ENCODE assay signal across 18 mouse cellular contexts in genomic region chr12:8287970-8288369, GRCm38 (mm10). TPM values are rescaled to one million over a fixed set of nuclear protein-coding genes. Genes with fewer than 3 reads are reported as not detected.
DNase-seq lines count a peak whose midpoint lies in the region; ATAC-seq lines count a peak whose summit lies in the region.
"Had no signal": no experiment of that assay in that cellular context is flagged by ENCODE, and none has a peak within 500 bp of the region (broad histone marks: within the 10 kb centered on the region; RNA-seq: fewer than 3 reads in every experiment).

No protein-coding gene starts in this region.

- H3K9ac ChIP-seq in kidney, embryonic 14.5 days (ENCODE audit: low read depth, low read length): no peak overlapping the region
- H3K9ac ChIP-seq in kidney, embryonic 15.5 days: no peak overlapping the region
- H3K9ac ChIP-seq: embryonic facial prominence, embryonic 13.5 days; forebrain, embryonic 13.5 days; hindbrain, embryonic 15.5 days; limb, embryonic 15.5 days had no signal

- WGBS in kidney, embryonic 14.5 days: 60% methylated on average over 3 of the region's 3 CpGs
- WGBS in kidney, embryonic 15.5 days: 67% methylated on average over 3 of the region's 3 CpGs

- DNase-seq in thymus, postnatal 0 days (ENCODE audit: low spot score): peak; percentile 17
- no peak for DNase-seq in thymus, postnatal 36 days
- DNase-seq in ES-CJ7 (ENCODE audit: low read depth, low spot score): peak; percentile 58
- DNase-seq: adrenal gland, postnatal 10 days; cerebellum, postnatal 36 days had no signal

- H3K4me2 ChIP-seq in kidney, embryonic 14.5 days (replicated peaks; ENCODE audit: low read depth, low read length): no peak overlapping the region
- H3K4me2 ChIP-seq in kidney, embryonic 15.5 days: no peak overlapping the region
- H3K4me2 ChIP-seq: embryonic facial prominence, embryonic 13.5 days; forebrain, embryonic 13.5 days; hindbrain, embryonic 15.5 days; limb, embryonic 15.5 days had no signal

- 0 out of 2 replicates have a peak, but pooled peaks have one; percentile 43 for ATAC-seq in kidney, embryonic 14.5 days (ENCODE audit: low FRiP score, low TSS enrichment)
- ATAC-seq in kidney, embryonic 15.5 days (replicated peaks; ENCODE audit: low FRiP score): no peak
- peak; percentile 64 for ATAC-seq in megakaryocyte progenitor cell, adult 5-6 weeks (replicated peaks; ENCODE audit: poor library complexity)
- ATAC-seq in erythroblast, adult 5-6 weeks (replicated peaks; ENCODE audit: low FRiP score, poor library complexity, severe bottlenecking): no peak
- ATAC-seq: forebrain, embryonic 13.5 days; Patski had no signal

- no peaks in the 10 kb centered on the region for H3K36me3 ChIP-seq in kidney, embryonic 14.5 days (ENCODE audit: control insufficient read depth, insufficient read depth, low read length)
- H3K36me3 ChIP-seq in kidney, embryonic 15.5 days: peaks cover 10% of the 10 kb centered on the region; the same call in 1 of the 2 replicates
- H3K36me3 ChIP-seq: hindbrain, embryonic 15.5 days had no signal

- no peak overlapping the region for H3K4me3 ChIP-seq in kidney, embryonic 14.5 days (ENCODE audit: low read length)
- H3K4me3 ChIP-seq in kidney, embryonic 15.5 days (replicated peaks): no peak overlapping the region
- H3K4me3 ChIP-seq: embryonic facial prominence, embryonic 13.5 days; forebrain, embryonic 13.5 days; hindbrain, embryonic 15.5 days; limb, embryonic 15.5 days; myocyte had no signal

- H3K9me3 ChIP-seq in kidney, embryonic 14.5 days (ENCODE audit: control insufficient read depth, low read length): no peaks in the 10 kb centered on the region
- no peaks in the 10 kb centered on the region for H3K9me3 ChIP-seq in kidney, embryonic 15.5 days (replicated peaks)
- H3K9me3 ChIP-seq: embryonic facial prominence, embryonic 13.5 days; forebrain, embryonic 13.5 days; hindbrain, embryonic 15.5 days; limb, embryonic 15.5 days had no signal

- H3K4me1 ChIP-seq in kidney, embryonic 14.5 days (ENCODE audit: control insufficient read depth, insufficient read depth, low read length): no peaks in the 10 kb centered on the region
- no peaks in the 10 kb centered on the region for H3K4me1 ChIP-seq in kidney, embryonic 15.5 days
- H3K4me1 ChIP-seq: limb, embryonic 15.5 days had no signal

- H3K27me3 ChIP-seq in kidney, embryonic 14.5 days (ENCODE audit: control insufficient read depth, insufficient read depth, low read length): no peaks in the 10 kb centered on the region
- no peaks in the 10 kb centered on the region for H3K27me3 ChIP-seq in kidney, embryonic 15.5 days
- H3K27me3 ChIP-seq: embryonic facial prominence, embryonic 13.5 days; hindbrain, embryonic 15.5 days; Patski had no signal

- H3K27ac ChIP-seq in kidney, embryonic 14.5 days (ENCODE audit: low read depth, low read length): no peak overlapping the region
- no peak overlapping the region for H3K27ac ChIP-seq in kidney, embryonic 15.5 days
- H3K27ac ChIP-seq: embryonic facial prominence, embryonic 13.5 days; forebrain, embryonic 13.5 days; hindbrain, embryonic 15.5 days; limb, embryonic 15.5 days had no signal

RNA-seq across cellular contexts. Expression of gene Gdf7, which starts 13.8 kb away (rescaled TPM):
- polyA plus RNA-seq in kidney, embryonic 14.5 days (2014; fragmentation: Nextera tagmentation; extraction: Ambion mirVana): 0.99 and 1.3 TPM in 2 replicates
- polyA plus RNA-seq in kidney, embryonic 15.5 days (2015; fragmentation: Nextera tagmentation; extraction: Ambion mirVana): 1.1 and 1.2 TPM in 2 replicates
- polyA plus RNA-seq in thymus, postnatal 0 days (2015; fragmentation: Nextera tagmentation; extraction: Ambion mirVana): 0.09 TPM in 1 of 2 replicates, not detected in the other
- not detected in 2 replicates for total RNA-seq in megakaryocyte progenitor cell, adult 5-6 weeks (2015)
- total RNA-seq in megakaryocyte progenitor cell, adult 5-6 weeks (2017): not detected in 2 replicates
- total RNA-seq in erythroblast, adult 5-6 weeks (2015; ENCODE audit: low replicate concordance): not detected in 2 replicates
- not detected in 2 replicates for total RNA-seq in erythroblast, adult 5-6 weeks (2017; ENCODE audit: low replicate concordance)
- total RNA-seq: gastrocnemius, adult 8-10 months; megakaryocyte-erythroid progenitor cell, adult 5-6 weeks had no signal
- polyA plus RNA-seq: forebrain, embryonic 13.5 days; heart, embryonic 16.5 days; Patski had no signal

RNA-seq across cellular contexts. Expression of gene Hs1bp3, which starts 25.3 kb away (rescaled TPM):
- polyA plus RNA-seq in kidney, embryonic 14.5 days (2014; fragmentation: Nextera tagmentation; extraction: Ambion mirVana): 9.1 and 11.6 TPM in 2 replicates
- 14.2 and 16.5 TPM in 2 replicates for polyA plus RNA-seq in kidney, embryonic 15.5 days (2015; fragmentation: Nextera tagmentation; extraction: Ambion mirVana)
- 4.8 and 6.2 TPM in 2 replicates for polyA plus RNA-seq in thymus, postnatal 0 days (2015; fragmentation: Nextera tagmentation; extraction: Ambion mirVana)
- 5.6 and 8.3 TPM in 2 replicates for total RNA-seq in megakaryocyte progenitor cell, adult 5-6 weeks (2015)
- 4.4 and 7.4 TPM in 2 replicates for total RNA-seq in megakaryocyte progenitor cell, adult 5-6 weeks (2017)
- total RNA-seq in erythroblast, adult 5-6 weeks (2015; ENCODE audit: low replicate concordance): 1.5 TPM in 1 of 2 replicates, not detected in the other
- 1.1 and 1.8 TPM in 2 replicates for total RNA-seq in erythroblast, adult 5-6 weeks (2017; ENCODE audit: low replicate concordance)

Comparison
In these comparisons a context has a peak if more than half of its experiments do, and no peak if none do; other contexts are left out.
1. ATAC-seq: peak in kidney, embryonic 14.5 days (single experiment) and megakaryocyte progenitor cell, adult 5-6 weeks (single experiment); none in kidney, embryonic 15.5 days (single experiment) and erythroblast, adult 5-6 weeks (single experiment).
2. DNase-seq: peak in thymus, postnatal 0 days (single experiment) and ES-CJ7 (single experiment); none in thymus, postnatal 36 days (0 of 2).